Mouse (Mus musculus) liver, adult 2 months (tissue): Measurements from ENCODE around the gene Art2b.

Experiments used
- CTCF ChIP-seq: fragments of 200-500 bp; IDR thresholded peaks from 2 replicates; pipeline ENCODE4 v1.5.1; 2011; ENCODE audit warnings: low read depth, low read length, control low read depth
- POLR2A ChIP-seq: fragments of 200-500 bp; IDR thresholded peaks from 2 replicates; pipeline ENCODE4 v1.6.1; 2011; ENCODE audit warnings: low read length, control low read depth; ENCODE audit not compliant: insufficient read depth; ENCODE audit errors: extremely low read depth

- TF ChIP-seq POLR2A (no peak), CTCF (no peak)
These were observed 13.1 kb upstream of the Art2b start for GRCm38 (mm10) chr7:101598482-101598881.
